Mouse (Mus musculus) testis, adult 2 months (tissue): ENCODE measurements around the gene Bmper.

Experiments
- CTCF ChIP-seq: fragments of 200-500 bp; IDR thresholded peaks from 2 replicates; pipeline ENCODE4 v1.5.1; 2012; ENCODE audit warnings: low read depth, mild to moderate bottlenecking, inconsistent platforms, low read length, moderate library complexity; ENCODE audit not compliant: control insufficient read depth, insufficient read depth, insufficient replicate concordance
- POLR2A ChIP-seq: fragments of 200-500 bp; IDR thresholded peaks from 2 replicates; pipeline ENCODE4 v1.6.1; 2012; ENCODE audit warnings: low read depth, mild to moderate bottlenecking, inconsistent platforms, low read length, moderate library complexity; ENCODE audit not compliant: control insufficient read depth

DNA sequence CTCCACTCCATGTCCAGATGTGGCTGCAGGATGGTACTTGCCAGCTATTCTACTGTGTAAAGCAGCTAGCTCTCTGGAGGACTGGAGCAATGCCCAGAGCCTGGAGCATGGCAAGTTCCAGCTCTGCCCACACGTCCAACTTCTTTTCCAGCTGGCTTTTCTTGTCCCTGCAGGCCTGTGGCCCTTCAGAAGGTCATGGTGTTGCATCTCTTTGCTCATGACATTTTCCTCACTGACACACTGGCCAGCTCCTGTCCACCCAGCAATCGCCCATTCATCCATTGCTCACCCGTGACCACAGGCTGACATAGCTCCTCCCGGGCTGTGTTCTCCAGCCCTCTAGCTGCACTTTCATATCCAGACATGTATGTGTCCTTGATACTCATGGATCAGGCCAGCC lies 20.4 kb upstream of the Bmper start:
- TF ChIP-seq CTCF, result no peak
- TF ChIP-seq POLR2A, result no peak
